Mouse (Mus musculus) limb, embryonic 12.5 days (tissue): ENCODE data around the gene Rnf5. TPM values are rescaled to one million over a fixed set of nuclear protein-coding genes. Genes with fewer than 3 reads are reported as not detected.

Experiments
- ATAC-seq: fragments of 200-750 bp; cut with Nextera tagmentation; 2 replicates; pipeline ENCODE4 v1.8.0; 2017; ENCODE audit warnings: low read depth, moderate TSS enrichment; ENCODE audit not compliant: insufficient number of reproducible peaks, insufficient read depth, low FRiP score, low TSS enrichment
- H3K27ac ChIP-seq: fragments of 300-500 bp; sonication (generic); 2 replicates; pipeline ENCODE4 v1.5.1; 2016; ENCODE audit warnings: mild to moderate bottlenecking, moderate library complexity
- H3K27me3 ChIP-seq: fragments of 300-500 bp; sonication (generic); 2 replicates; pipeline ENCODE4 v1.6.1; 2016; ENCODE audit warnings: mild to moderate bottlenecking, moderate library complexity
- H3K36me3 ChIP-seq: fragments of 300-500 bp; sonication (generic); 2 replicates; pipeline ENCODE4 v1.6.1; 2016; ENCODE audit warnings: mild to moderate bottlenecking, moderate library complexity
- H3K4me1 ChIP-seq: fragments of 300-500 bp; sonication (generic); replicated peaks from 2 replicates; pipeline ENCODE4 v1.6.1; 2016
- H3K4me2 ChIP-seq: fragments of 300-500 bp; sonication (generic); 2 replicates; pipeline ENCODE4 v1.6.1; 2016; ENCODE audit warnings: mild to moderate bottlenecking, moderate library complexity
- H3K4me3 ChIP-seq: fragments of 300-500 bp; sonication (generic); replicated peaks from 2 replicates; pipeline ENCODE4 v1.5.1; 2016; ENCODE audit warnings: mild to moderate bottlenecking
- H3K9ac ChIP-seq: fragments of 300-500 bp; sonication (generic); replicated peaks from 2 replicates; pipeline ENCODE4 v1.6.1; 2016; ENCODE audit warnings: mild to moderate bottlenecking, moderate library complexity
- H3K9me3 ChIP-seq: fragments of 300-500 bp; sonication (generic); 2 replicates; pipeline ENCODE4 v1.6.1; 2016; ENCODE audit warnings: mild to moderate bottlenecking, moderate library complexity
- WGBS: fragments of 180-500 bp; shearing (Covaris S2); methylation state at CpG from one replicate; pipeline ENCODE4 v1.1.7; 2016; 5-methylcytosine and 5-hydroxymethylcytosine counted together
- polyA plus RNA-seq: library from polyadenylated mRNA; unstranded; fragments of >200 nt; fragmentation: Nextera tagmentation; extraction: Ambion mirVana; gene quantifications from 2 replicates; pipeline ENCODE4 v1.2.1, GENCODE M21; 2016

The Rnf5 gene
- polyA plus RNA-seq, 1 experiment from 2014 or later = 143 TPM

GRCm38 (mm10) chr17:34604061-34604508 is 595 bp upstream of the Rnf5 start, which contains the start of gene Agpat1:
TSS of gene Agpat1 (plus strand) at chr17:34604262.
- WGBS = under 1% methylated on average over 34 of the region's 35 CpGs
- H3K9ac ChIP-seq = peak within 1 kb of the TSS; percentile 97
- peak within 1 kb of the TSS; percentile 91 for H3K27ac ChIP-seq
- H3K9me3 ChIP-seq = no peaks in the 10 kb centered on the region
- H3K4me2 ChIP-seq = peak within 1 kb of the TSS; percentile 94
- H3K36me3 ChIP-seq = peaks cover 35% of the 10 kb centered on the region
- peak within 1 kb of the TSS; percentile 96 for H3K4me3 ChIP-seq
- no peaks in the 10 kb centered on the region for H3K27me3 ChIP-seq
- peaks cover 45% of the 10 kb centered on the region for H3K4me1 ChIP-seq
- ATAC-seq = peak; percentile 86

GRCm38 (mm10) chr17:34601796-34602195 is 1.7 kb downstream of the Rnf5 start:
- no peak overlapping the region for H3K27ac ChIP-seq
- no peaks in the 10 kb centered on the region for H3K9me3 ChIP-seq
- ATAC-seq = no peak
- H3K4me2 ChIP-seq = peak overlapping the region; percentile 81
- H3K4me1 ChIP-seq = peaks cover 36% of the 10 kb centered on the region
- H3K4me3 ChIP-seq = 0 out of 2 replicates have a peak overlapping the region, but pooled peaks have one; percentile 96
- H3K9ac ChIP-seq = no peak overlapping the region
- WGBS = 84% methylated on average over 12 of the region's 12 CpGs
- H3K36me3 ChIP-seq = peaks cover 26% of the 10 kb centered on the region
- H3K27me3 ChIP-seq = no peaks in the 10 kb centered on the region

GRCm38 (mm10) chr17:34599891-34600290 is 3.6 kb downstream of the Rnf5 start:
- Histone ChIP-seq H3K4me3 (no peak overlapping the region), H3K36me3 (peaks cover 44% of the 10 kb centered on the region), H3K27me3 (no peaks in the 10 kb centered on the region), H3K4me1 (peaks cover 39% of the 10 kb centered on the region), H3K4me2 (no peak overlapping the region), H3K9ac (no peak overlapping the region), H3K9me3 (no peaks in the 10 kb centered on the region), H3K27ac (no peak overlapping the region)
- no peak for ATAC-seq
- WGBS = 74% methylated on average over 9 of the region's 9 CpGs

- H3K27ac ChIP-seq = peak within 1 kb of the TSS; percentile 35; the same call in 1 of the 2 replicates
- no peak within 1 kb of the TSS for H3K4me2 ChIP-seq
- H3K9ac ChIP-seq = 0 out of 2 replicates have a peak within 1 kb of the TSS, but pooled peaks have one; percentile 18
- peaks cover 54% of the 10 kb centered on the region for H3K36me3 ChIP-seq
- no peaks in the 10 kb centered on the region for H3K9me3 ChIP-seq
- no peaks in the 10 kb centered on the region for H3K27me3 ChIP-seq
- no peak for ATAC-seq
- H3K4me1 ChIP-seq = peaks cover 49% of the 10 kb centered on the region
- H3K4me3 ChIP-seq = no peak within 1 kb of the TSS
- 19% methylated on average over 6 of the region's 6 CpGs for WGBS
Measured at GRCm38 (mm10) chr17:34597566-34598095, 5.9 kb downstream of the Rnf5 start, which contains the start of gene Ager. TSS of gene Ager (plus strand) at chr17:34597862.

- 68% methylated on average over 8 of the region's 8 CpGs for WGBS
- H3K9me3 ChIP-seq = no peaks in the 10 kb centered on the region
Measured at GRCm38 (mm10) chr17:34596098-34596497, 7.4 kb downstream of the Rnf5 start.

GRCm38 (mm10) chr17:34593752-34594525 is 9.6 kb downstream of the Rnf5 start:
- peak overlapping the region; percentile 97 for H3K4me2 ChIP-seq
- ATAC-seq = no peak
- H3K36me3 ChIP-seq = peaks cover 30% of the 10 kb centered on the region
- H3K9me3 ChIP-seq = no peaks in the 10 kb centered on the region
- peaks cover 70% of the 10 kb centered on the region for H3K4me1 ChIP-seq
- WGBS = 54% methylated on average over 34 of the region's 34 CpGs
- H3K27me3 ChIP-seq = no peaks in the 10 kb centered on the region
- peak overlapping the region; percentile 100 for H3K27ac ChIP-seq
- peak overlapping the region; percentile 98 for H3K9ac ChIP-seq
- H3K4me3 ChIP-seq = peak overlapping the region; percentile 79

More at GRCm38 (mm10) chr17:34596098-34596497, 7.4 kb downstream of the Rnf5 start:
- ATAC-seq = no peak
- Histone ChIP-seq H3K4me2 (no peak overlapping the region), H3K4me1 (peaks cover 48% of the 10 kb centered on the region), H3K9ac (no peak overlapping the region), H3K27me3 (no peaks in the 10 kb centered on the region), H3K27ac (no peak overlapping the region), H3K4me3 (no peak overlapping the region; the same call in 1 of the 2 replicates), H3K36me3 (peaks cover 45% of the 10 kb centered on the region)

- under 1% methylated on average over 32 of the region's 32 CpGs for WGBS
- Histone ChIP-seq H3K27me3 (no peaks in the 10 kb centered on the region), H3K4me2 (peak overlapping the region; percentile 97), H3K27ac (peak overlapping the region; percentile 100), H3K9ac (peak overlapping the region; percentile 98), H3K4me1 (peaks cover 76% of the 10 kb centered on the region), H3K9me3 (no peaks in the 10 kb centered on the region), H3K36me3 (peaks cover 30% of the 10 kb centered on the region), H3K4me3 (peak overlapping the region; percentile 79)
- ATAC-seq = peak; percentile 7; the same call in 1 of the 2 replicates
Measured at GRCm38 (mm10) chr17:34592581-34593549, 10.6 kb downstream of the Rnf5 start.

- Histone ChIP-seq H3K36me3 (peaks cover 30% of the 10 kb centered on the region), H3K4me1 (peaks cover 71% of the 10 kb centered on the region), H3K27me3 (no peaks in the 10 kb centered on the region), H3K4me3 (peak overlapping the region; percentile 79), H3K9me3 (no peaks in the 10 kb centered on the region), H3K4me2 (peak overlapping the region; percentile 97), H3K27ac (peak overlapping the region; percentile 100), H3K9ac (peak overlapping the region; percentile 98)
- peak; percentile 27; the same call in 1 of the 2 replicates for ATAC-seq
- WGBS = 0% methylated on average over 31 of the region's 35 CpGs
Measured at GRCm38 (mm10) chr17:34591994-34592375, 11.5 kb downstream of the Rnf5 start.

- H3K36me3 ChIP-seq = peaks cover 24% of the 10 kb centered on the region
- peak within 1 kb of the TSS; percentile 79 for H3K4me3 ChIP-seq
- no peak for ATAC-seq
- WGBS = 3% methylated on average over 21 of the region's 21 CpGs
- H3K27ac ChIP-seq = peak within 1 kb of the TSS; percentile 100
- H3K9ac ChIP-seq = peak within 1 kb of the TSS; percentile 98
- H3K9me3 ChIP-seq = no peaks in the 10 kb centered on the region
- H3K4me1 ChIP-seq = peaks cover 72% of the 10 kb centered on the region
- H3K4me2 ChIP-seq = peak within 1 kb of the TSS; percentile 97
- no peaks in the 10 kb centered on the region for H3K27me3 ChIP-seq
Measured at GRCm38 (mm10) chr17:34591029-34591993, 12.2 kb downstream of the Rnf5 start, which contains the start of gene Pbx2. TSS of gene Pbx2 (plus strand) at chr17:34591266.
